Mouse (Mus musculus): ENCODE results near the gene Wdr37.
A peak's percentile ranks its signal among the peaks of the same experiment; 100 is the strongest.
"Not testable (repeated sequence)": the region's sequence is repeated elsewhere in the genome, so short reads cannot be mapped to it uniquely, and the experiment has no call there.

Wdr37 gene

GRCm38 (mm10) chr13:8841846-8842245 lies 29.9 kb downstream of the Wdr37 start:
- not testable (repeated sequence) for DNase-seq (ENCODE audit: inconsistent age in 2 of 2, low spot score in 1 of 2)

GRCm38 (mm10) chr13:8840941-8841340 lies 30.8 kb downstream of the Wdr37 start:
- no peak for DNase-seq (ENCODE audit: inconsistent age in 2 of 2, low spot score in 1 of 2)

- peak; percentile 26 to 49 for DNase-seq (ENCODE audit: inconsistent age in 2 of 2, low spot score in 1 of 2)
These were observed 31.8 kb downstream of the Wdr37 start for GRCm38 (mm10) chr13:8839937-8840336.

- DNase-seq (ENCODE audit: inconsistent age in 2 of 2, low spot score in 1 of 2) = no peak
These were observed 32.6 kb downstream of the Wdr37 start for GRCm38 (mm10) chr13:8839111-8839510.

GRCm38 (mm10) chr13:8838394-8838793 lies 33.3 kb downstream of the Wdr37 start:
- DNase-seq (ENCODE audit: inconsistent age in 2 of 2, low spot score in 1 of 2) = no peak

- no peak for DNase-seq (ENCODE audit: inconsistent age in 2 of 2, low spot score in 1 of 2)
These were observed 37.1 kb downstream of the Wdr37 start for GRCm38 (mm10) chr13:8834573-8834972.

- no peak for DNase-seq (ENCODE audit: inconsistent age in 2 of 2, low spot score in 1 of 2)
These were observed 40.0 kb downstream of the Wdr37 start for GRCm38 (mm10) chr13:8831546-8832251.

GRCm38 (mm10) chr13:8830696-8831095 lies 41.0 kb downstream of the Wdr37 start:
- no peak for DNase-seq (ENCODE audit: inconsistent age in 2 of 2, low spot score in 1 of 2)

- no peak for DNase-seq (ENCODE audit: inconsistent age in 2 of 2, low spot score in 1 of 2)
These were observed 41.9 kb downstream of the Wdr37 start for GRCm38 (mm10) chr13:8829784-8830183.

- DNase-seq (ENCODE audit: inconsistent age in 2 of 2, low spot score in 1 of 2) = no peak
These were observed 42.8 kb downstream of the Wdr37 start for GRCm38 (mm10) chr13:8828946-8829345.

GRCm38 (mm10) chr13:8823546-8823945 lies 48.2 kb downstream of the Wdr37 start:
- no peak for DNase-seq (ENCODE audit: inconsistent age in 2 of 2, low spot score in 1 of 2)

GRCm38 (mm10) chr13:8823120-8823519 lies 48.6 kb downstream of the Wdr37 start:
- DNase-seq (ENCODE audit: inconsistent age in 2 of 2, low spot score in 1 of 2) = peak in 1 of 2 experiments; percentile 38

- no peak for DNase-seq (ENCODE audit: inconsistent age in 2 of 2, low spot score in 1 of 2)
These were observed 49.5 kb downstream of the Wdr37 start for GRCm38 (mm10) chr13:8822201-8822600.

GRCm38 (mm10) chr13:8805931-8806330 lies 65.8 kb downstream of the Wdr37 start:
- DNase-seq (ENCODE audit: inconsistent age in 2 of 2, low spot score in 1 of 2) = peak in 1 of 2 experiments; percentile 33

GRCm38 (mm10) chr13:8800576-8800975 lies 71.1 kb downstream of the Wdr37 start:
- no peak for DNase-seq (ENCODE audit: inconsistent age in 2 of 2, low spot score in 1 of 2)

GRCm38 (mm10) chr13:8793217-8793616 lies 78.5 kb downstream of the Wdr37 start:
- DNase-seq (ENCODE audit: inconsistent age in 2 of 2, low spot score in 1 of 2) = no peak

GRCm38 (mm10) chr13:8785185-8785584 lies 86.5 kb downstream of the Wdr37 start:
- peak; percentile 33 to 79 for DNase-seq (ENCODE audit: inconsistent age in 2 of 2, low spot score in 1 of 2)

GRCm38 (mm10) chr13:8784308-8785061 lies 87.2 kb downstream of the Wdr37 start:
- no peak for DNase-seq (ENCODE audit: inconsistent age in 2 of 2, low spot score in 1 of 2)

- DNase-seq (ENCODE audit: inconsistent age in 2 of 2, low spot score in 1 of 2) = no peak
These were observed 87.9 kb downstream of the Wdr37 start for GRCm38 (mm10) chr13:8783686-8784307.

GRCm38 (mm10) chr13:8782636-8783035 lies 89.1 kb downstream of the Wdr37 start:
- peak in 1 of 2 experiments; percentile 37 for DNase-seq (ENCODE audit: inconsistent age in 2 of 2, low spot score in 1 of 2)

GRCm38 (mm10) chr13:8780441-8780840 lies 91.3 kb downstream of the Wdr37 start:
- DNase-seq (ENCODE audit: inconsistent age in 2 of 2, low spot score in 1 of 2) = peak; percentile 48 to 76

- peak in 1 of 2 experiments; percentile 26 for DNase-seq (ENCODE audit: inconsistent age in 2 of 2, low spot score in 1 of 2)
These were observed 101.1 kb downstream of the Wdr37 start for GRCm38 (mm10) chr13:8770616-8771015.
